Mouse (Mus musculus) heart, embryonic 15.5 days (tissue): ENCODE measurements around the gene Mex3d. TPM values are rescaled to one million over a fixed set of nuclear protein-coding genes. Genes with fewer than 3 reads are reported as not detected.

Experiments
- ATAC-seq: fragments of 200-750 bp; cut with Nextera tagmentation; replicated peaks from 2 replicates; pipeline ENCODE4 v1.8.0; 2017; ENCODE audit warnings: low read depth, moderate TSS enrichment; ENCODE audit not compliant: insufficient number of reproducible peaks, insufficient read depth, low FRiP score
- H3K27ac ChIP-seq: fragments of 300-500 bp; sonication (generic); 2 replicates; pipeline ENCODE4 v1.5.1; 2015; ENCODE audit warnings: mild to moderate bottlenecking, inconsistent platforms
- H3K27me3 ChIP-seq: fragments of 300-500 bp; sonication (generic); 2 replicates; pipeline ENCODE4 v1.6.1; 2015; ENCODE audit warnings: inconsistent platforms
- H3K36me3 ChIP-seq: fragments of 300-500 bp; sonication (generic); 2 replicates; pipeline ENCODE4 v1.6.1; 2015; ENCODE audit warnings: mild to moderate bottlenecking, inconsistent platforms
- H3K4me1 ChIP-seq: fragments of 300-500 bp; sonication (generic); replicated peaks from 2 replicates; pipeline ENCODE4 v1.6.1; 2015; ENCODE audit warnings: inconsistent platforms
- H3K4me2 ChIP-seq: fragments of 300-500 bp; sonication (generic); 2 replicates; pipeline ENCODE4 v1.6.1; 2015; ENCODE audit warnings: inconsistent platforms, mild to moderate bottlenecking, moderate library complexity
- H3K4me3 ChIP-seq: fragments of 300-500 bp; sonication (generic); 2 replicates; pipeline ENCODE4 v1.5.1; 2015; ENCODE audit warnings: mild to moderate bottlenecking, inconsistent platforms
- H3K9ac ChIP-seq: fragments of 300-500 bp; sonication (generic); 2 replicates; pipeline ENCODE4 v1.6.1; 2015; ENCODE audit warnings: mild to moderate bottlenecking, inconsistent platforms
- H3K9me3 ChIP-seq: fragments of 300-500 bp; sonication (generic); replicated peaks from 2 replicates; pipeline ENCODE4 v1.6.1; 2016; ENCODE audit warnings: inconsistent platforms
- WGBS: fragments of 180-500 bp; shearing (Covaris S2); methylation state at CpG from one replicate; pipeline ENCODE4 v1.1.7; 2015; ENCODE audit warnings: mixed read lengths; 5-methylcytosine and 5-hydroxymethylcytosine counted together
- polyA plus RNA-seq: library from polyadenylated mRNA; unstranded; fragments of >200 nt; fragmentation: Nextera tagmentation; extraction: Ambion mirVana; gene quantifications from 2 replicates; pipeline ENCODE4 v1.2.1, GENCODE M21; 2015

The Mex3d gene
- polyA plus RNA-seq, 1 experiment from 2014 or later, result 5.2 TPM

GRCm38 (mm10) chr10:80407924-80408323 lies 20.5 kb upstream of the Mex3d start:
- H3K9ac ChIP-seq, result no peak overlapping the region
- 56% methylated on average over 4 of the region's 4 CpGs for WGBS
- H3K4me1 ChIP-seq, result peaks cover 36% of the 10 kb centered on the region
- H3K4me2 ChIP-seq, result no peak overlapping the region
- peaks cover 55% of the 10 kb centered on the region for H3K36me3 ChIP-seq
- H3K27me3 ChIP-seq, result no peaks in the 10 kb centered on the region
- 0 out of 2 replicates have a peak overlapping the region, but pooled peaks have one; percentile 86 for H3K27ac ChIP-seq
- no peaks in the 10 kb centered on the region for H3K9me3 ChIP-seq
- no peak for ATAC-seq
- H3K4me3 ChIP-seq, result no peak overlapping the region

- Histone ChIP-seq H3K36me3 (peaks cover 54% of the 10 kb centered on the region), H3K9ac (peak within 1 kb of the TSS; percentile 91), H3K4me1 (peaks cover 31% of the 10 kb centered on the region), H3K27ac (peak within 1 kb of the TSS; percentile 86), H3K9me3 (no peaks in the 10 kb centered on the region), H3K27me3 (no peaks in the 10 kb centered on the region), H3K4me2 (peak within 1 kb of the TSS; percentile 78), H3K4me3 (peak within 1 kb of the TSS; percentile 85)
- ATAC-seq, result peak; percentile 82
- under 1% methylated on average over 27 of the region's 27 CpGs for WGBS
These were observed 19.4 kb upstream of the Mex3d start, which contains the start of gene Uqcr11 for GRCm38 (mm10) chr10:80406684-80407501. Gene Uqcr11 (minus strand): TSS chr10:80406830.

- WGBS, result 46% methylated on average over 10 of the region's 10 CpGs
- peak overlapping the region; percentile 78 for H3K4me2 ChIP-seq
- H3K9me3 ChIP-seq, result no peaks in the 10 kb centered on the region
- peaks cover 50% of the 10 kb centered on the region for H3K36me3 ChIP-seq
- no peaks in the 10 kb centered on the region for H3K27me3 ChIP-seq
- H3K4me3 ChIP-seq, result peak overlapping the region; percentile 85
- peak overlapping the region; percentile 91 for H3K9ac ChIP-seq
- H3K4me1 ChIP-seq, result peaks cover 34% of the 10 kb centered on the region
- H3K27ac ChIP-seq, result peak overlapping the region; percentile 86; the same call in 1 of the 2 replicates
- ATAC-seq, result no peak
These were observed 18.2 kb upstream of the Mex3d start for GRCm38 (mm10) chr10:80405481-80406173.

GRCm38 (mm10) chr10:80403044-80403692 lies 15.7 kb upstream of the Mex3d start:
- ATAC-seq, result no peak
- Histone ChIP-seq H3K4me2 (no peak overlapping the region), H3K27me3 (no peaks in the 10 kb centered on the region), H3K4me1 (peaks cover 43% of the 10 kb centered on the region), H3K36me3 (peaks cover 32% of the 10 kb centered on the region), H3K27ac (no peak overlapping the region), H3K9me3 (no peaks in the 10 kb centered on the region), H3K4me3 (no peak overlapping the region), H3K9ac (no peak overlapping the region)
- 78% methylated on average over 4 of the region's 4 CpGs for WGBS

- H3K4me2 ChIP-seq, result peak overlapping the region; percentile 76
- H3K4me3 ChIP-seq, result no peak overlapping the region
- H3K4me1 ChIP-seq, result peaks cover 44% of the 10 kb centered on the region
- H3K9ac ChIP-seq, result peak overlapping the region; percentile 63; the same call in 1 of the 2 replicates
- H3K27ac ChIP-seq, result peak overlapping the region; percentile 86
- no peak for ATAC-seq
- peaks cover 36% of the 10 kb centered on the region for H3K36me3 ChIP-seq
- no peaks in the 10 kb centered on the region for H3K27me3 ChIP-seq
- 63% methylated on average over 4 of the region's 4 CpGs for WGBS
- H3K9me3 ChIP-seq, result no peaks in the 10 kb centered on the region
These were observed 13.3 kb upstream of the Mex3d start for GRCm38 (mm10) chr10:80400704-80401161.

GRCm38 (mm10) chr10:80399973-80400703 lies 12.7 kb upstream of the Mex3d start:
- Histone ChIP-seq H3K9ac (peak overlapping the region; percentile 63), H3K9me3 (no peaks in the 10 kb centered on the region), H3K4me3 (peak overlapping the region; percentile 93), H3K36me3 (peaks cover 42% of the 10 kb centered on the region), H3K4me2 (peak overlapping the region; percentile 76), H3K27ac (peak overlapping the region; percentile 86), H3K27me3 (no peaks in the 10 kb centered on the region), H3K4me1 (peaks cover 38% of the 10 kb centered on the region)
- WGBS, result 11% methylated on average over 17 of the region's 17 CpGs
- ATAC-seq, result no peak

GRCm38 (mm10) chr10:80399191-80399972 lies 11.9 kb upstream of the Mex3d start, which contains the start of gene Mbd3:
Gene Mbd3 (minus strand): TSS chr10:80399550.
- H3K9me3 ChIP-seq, result no peaks in the 10 kb centered on the region
- H3K36me3 ChIP-seq, result peaks cover 49% of the 10 kb centered on the region
- H3K9ac ChIP-seq, result peak within 1 kb of the TSS; percentile 96
- under 1% methylated on average over 79 of the region's 82 CpGs for WGBS
- H3K4me1 ChIP-seq, result peaks cover 30% of the 10 kb centered on the region
- peak within 1 kb of the TSS; percentile 93 for H3K4me3 ChIP-seq
- H3K4me2 ChIP-seq, result peak within 1 kb of the TSS; percentile 89
- ATAC-seq, result peak; percentile 95
- peak within 1 kb of the TSS; percentile 100 for H3K27ac ChIP-seq
- no peaks in the 10 kb centered on the region for H3K27me3 ChIP-seq

- Histone ChIP-seq H3K27ac (peak overlapping the region; percentile 100), H3K36me3 (peaks cover 49% of the 10 kb centered on the region), H3K9me3 (no peaks in the 10 kb centered on the region), H3K4me2 (peak overlapping the region; percentile 89), H3K4me1 (peaks cover 27% of the 10 kb centered on the region), H3K27me3 (no peaks in the 10 kb centered on the region), H3K9ac (peak overlapping the region; percentile 96), H3K4me3 (peak overlapping the region; percentile 93)
- under 1% methylated on average over 59 of the region's 59 CpGs for WGBS
- ATAC-seq, result peak; percentile 85
These were observed 11.3 kb upstream of the Mex3d start for GRCm38 (mm10) chr10:80398719-80399190.

- no peak for ATAC-seq
- no peaks in the 10 kb centered on the region for H3K27me3 ChIP-seq
- peak overlapping the region; percentile 93 for H3K4me3 ChIP-seq
- peaks cover 27% of the 10 kb centered on the region for H3K4me1 ChIP-seq
- H3K27ac ChIP-seq, result peak overlapping the region; percentile 100
- WGBS, result 5% methylated on average over 1 of the region's 1 CpGs
- H3K4me2 ChIP-seq, result peak overlapping the region; percentile 89
- H3K36me3 ChIP-seq, result peaks cover 49% of the 10 kb centered on the region
- H3K9ac ChIP-seq, result peak overlapping the region; percentile 96
- H3K9me3 ChIP-seq, result no peaks in the 10 kb centered on the region
These were observed 10.7 kb upstream of the Mex3d start for GRCm38 (mm10) chr10:80398174-80398535.
